Mouse (Mus musculus): ENCODE results near the gene Ces1f.

GRCm38 (mm10) chr8:93246057-93246456 is 33.5 kb downstream of the Ces1f start:
- no peak for TF ChIP-seq POLR2A (IDR thresholded peaks at IDR 0.05; ENCODE audit: insufficient read depth, low read depth, low read length)
- no peak for TF ChIP-seq CTCF (IDR thresholded peaks at IDR 0.05; ENCODE audit: insufficient read depth, low read depth, low read length)

Measured in olfactory bulb, adult 2 months (tissue).